Mouse (Mus musculus): ENCODE measurements around the gene Lctl.
"Not testable (repeated sequence)": the region's sequence is repeated elsewhere in the genome, so short reads cannot be mapped to it uniquely, and the experiment has no call there.

The Lctl gene

GRCm38 (mm10) chr9:64173666-64174220, 56.8 kb downstream of the Lctl start:
- in situ Hi-C loops (cut with MboI; ENCODE audit: low pct_unique_long_range_greater_than_20kb in 1 of 2, low sequenced_read_pairs in 2 of 2, unreplicated experiment in 1 of 2), result loop anchor here in 1 of 2 experiments (5.0 kb wide), 1 partner anchor 109 kb away; the partner anchor contains the start of gene Tipin

GRCm38 (mm10) chr9:64174341-64174740, 57.4 kb downstream of the Lctl start:
- in situ Hi-C loops (cut with MboI; ENCODE audit: low pct_unique_long_range_greater_than_20kb in 1 of 2, low sequenced_read_pairs in 2 of 2, unreplicated experiment in 1 of 2), result loop anchor here in 1 of 2 experiments (5.0 kb wide), 1 partner anchor 108 kb away; the partner anchor contains the start of gene Tipin

GRCm38 (mm10) chr9:64174766-64175165, 57.8 kb downstream of the Lctl start:
- in situ Hi-C loops (cut with MboI; ENCODE audit: low pct_unique_long_range_greater_than_20kb in 1 of 2, low sequenced_read_pairs in 2 of 2, unreplicated experiment in 1 of 2), result loop anchor here in 1 of 2 experiments (5.0 kb wide), 1 partner anchor 108 kb away; the partner anchor contains the start of gene Tipin

GRCm38 (mm10) chr9:64175378-64175777, 58.4 kb downstream of the Lctl start:
- in situ Hi-C loops (cut with MboI; ENCODE audit: low pct_unique_long_range_greater_than_20kb in 1 of 2, low sequenced_read_pairs in 2 of 2, unreplicated experiment in 1 of 2), result no loop called here

GRCm38 (mm10) chr9:64178610-64178973, 61.6 kb downstream of the Lctl start:
- in situ Hi-C loops (cut with MboI; ENCODE audit: low pct_unique_long_range_greater_than_20kb in 1 of 2, low sequenced_read_pairs in 2 of 2, unreplicated experiment in 1 of 2), result no loop called here

- in situ Hi-C loops (cut with MboI; ENCODE audit: low pct_unique_long_range_greater_than_20kb in 1 of 2, low sequenced_read_pairs in 2 of 2, unreplicated experiment in 1 of 2), result no loop called here
These were observed 62.2 kb downstream of the Lctl start, which contains the start of gene Snapc5 for GRCm38 (mm10) chr9:64178974-64179646. Gene Snapc5, plus strand, starts transcription at chr9:64179274.

- in situ Hi-C loops (cut with MboI; ENCODE audit: low pct_unique_long_range_greater_than_20kb in 1 of 2, low sequenced_read_pairs in 2 of 2, unreplicated experiment in 1 of 2), result not testable (repeated sequence)
These were observed 66.3 kb downstream of the Lctl start for GRCm38 (mm10) chr9:64183295-64183694.

- in situ Hi-C loops (cut with MboI; ENCODE audit: low pct_unique_long_range_greater_than_20kb in 1 of 2, low sequenced_read_pairs in 2 of 2, unreplicated experiment in 1 of 2), result no loop called here
These were observed 67.4 kb downstream of the Lctl start for GRCm38 (mm10) chr9:64184166-64184840.
